Mouse (Mus musculus): Measurements from ENCODE around the gene Gng7. TPM values are rescaled to one million over a fixed set of nuclear protein-coding genes. Genes with fewer than 3 reads are reported as not detected.

Gng7 gene
- polyA plus RNA-seq, 1 experiment from 2014 or later, result 25.6 TPM

- H3K4me3 ChIP-seq (ENCODE audit: low read depth, low read length), result peak overlapping the region; percentile 27
- H3K27ac ChIP-seq (ENCODE audit: low read length), result no peak overlapping the region
- no peak for ATAC-seq
- H3K27me3 ChIP-seq (ENCODE audit: control insufficient read depth, insufficient read depth, low read depth, low read length), result peaks cover 15% of the 10 kb centered on the region
- peak overlapping the region; percentile 49 for H3K9ac ChIP-seq (ENCODE audit: low read depth, low read length)
- H3K36me3 ChIP-seq (ENCODE audit: control insufficient read depth, insufficient read depth, low read length), result no peaks in the 10 kb centered on the region
- no peaks in the 10 kb centered on the region for H3K9me3 ChIP-seq (replicated peaks; ENCODE audit: control insufficient read depth, low read length, poor library complexity, severe bottlenecking)
- H3K4me2 ChIP-seq (ENCODE audit: low read length), result peak overlapping the region; percentile 54
- WGBS, result 10% methylated on average over 37 of the region's 37 CpGs
- peaks cover 7% of the 10 kb centered on the region for H3K4me1 ChIP-seq (ENCODE audit: control insufficient read depth, insufficient read depth, low read length)
Observed at GRCm38 (mm10) chr10:80985241-80985969, 29.3 kb downstream of the Gng7 start.

DNA sequence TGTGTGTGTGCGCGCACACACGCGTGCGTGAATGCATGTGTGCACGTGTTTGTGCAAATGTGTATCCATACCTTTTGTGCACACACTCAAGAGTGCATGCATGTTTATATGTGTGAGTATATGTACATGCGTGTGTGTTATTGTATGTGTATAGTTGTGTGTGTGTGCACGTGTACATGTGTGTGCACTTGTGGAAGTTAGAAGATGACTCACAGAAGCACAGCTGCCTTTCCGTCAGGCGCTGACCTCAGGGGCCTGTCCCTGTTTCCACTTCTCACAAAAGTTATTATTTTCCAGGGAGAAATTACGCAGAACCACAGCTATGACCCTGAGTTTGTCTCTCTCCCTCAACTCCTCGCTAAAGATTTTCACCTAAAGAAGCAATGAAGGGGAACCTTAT is 30.5 kb downstream of the Gng7 start:
- no peaks in the 10 kb centered on the region for H3K36me3 ChIP-seq (ENCODE audit: control insufficient read depth, insufficient read depth, low read length)
- ATAC-seq, result no peak
- 92% methylated on average over 12 of the region's 12 CpGs for WGBS
- H3K4me2 ChIP-seq (ENCODE audit: low read length), result no peak overlapping the region
- H3K9ac ChIP-seq (ENCODE audit: low read depth, low read length), result no peak overlapping the region
- H3K9me3 ChIP-seq (replicated peaks; ENCODE audit: control insufficient read depth, low read length, poor library complexity, severe bottlenecking), result no peaks in the 10 kb centered on the region
- H3K27ac ChIP-seq (ENCODE audit: low read length), result no peak overlapping the region
- peaks cover 15% of the 10 kb centered on the region for H3K27me3 ChIP-seq (ENCODE audit: control insufficient read depth, insufficient read depth, low read depth, low read length)
- peaks cover 7% of the 10 kb centered on the region for H3K4me1 ChIP-seq (ENCODE audit: control insufficient read depth, insufficient read depth, low read length)
- H3K4me3 ChIP-seq (ENCODE audit: low read depth, low read length), result no peak overlapping the region

GRCm38 (mm10) chr10:80982381-80982780 is 32.4 kb downstream of the Gng7 start:
- Histone ChIP-seq H3K4me1 (ENCODE audit: control insufficient read depth, insufficient read depth, low read length) (peaks cover 7% of the 10 kb centered on the region), H3K27ac (ENCODE audit: low read length) (no peak overlapping the region), H3K36me3 (ENCODE audit: control insufficient read depth, insufficient read depth, low read length) (no peaks in the 10 kb centered on the region), H3K4me2 (ENCODE audit: low read length) (no peak overlapping the region), H3K27me3 (ENCODE audit: control insufficient read depth, insufficient read depth, low read depth, low read length) (peaks cover 15% of the 10 kb centered on the region), H3K4me3 (ENCODE audit: low read depth, low read length) (no peak overlapping the region), H3K9ac (ENCODE audit: low read depth, low read length) (no peak overlapping the region), H3K9me3 (replicated peaks; ENCODE audit: control insufficient read depth, low read length, poor library complexity, severe bottlenecking) (no peaks in the 10 kb centered on the region)
- 79% methylated on average over 4 of the region's 4 CpGs for WGBS
- no peak for ATAC-seq

DNA sequence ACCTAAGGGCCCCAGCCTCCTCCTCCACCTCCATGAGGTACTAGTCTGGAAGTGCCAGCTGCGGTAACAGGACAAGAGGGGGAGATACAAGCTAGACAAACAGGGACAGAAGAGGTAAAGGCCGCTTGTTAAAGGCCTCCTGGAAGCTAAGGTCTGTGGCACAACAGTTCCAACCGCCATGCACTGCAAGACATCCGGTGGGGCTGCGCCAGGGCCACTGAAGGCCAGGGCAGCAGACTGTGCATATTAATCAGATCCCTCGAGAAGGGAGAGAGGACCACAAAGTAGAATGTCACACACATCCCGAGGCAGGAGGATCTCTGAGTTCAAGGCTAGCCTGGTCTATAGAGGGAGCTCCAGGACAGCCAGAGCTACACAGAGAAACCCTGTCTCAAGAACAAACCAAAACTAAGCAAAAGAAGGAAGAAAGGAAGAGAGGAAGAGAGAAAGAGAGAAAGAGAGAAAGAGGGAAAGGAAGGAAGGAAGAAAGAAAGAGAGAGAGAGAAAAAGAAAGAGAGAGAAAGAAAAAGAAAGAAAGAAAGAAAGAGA is 33.1 kb downstream of the Gng7 start:
- H3K36me3 ChIP-seq (ENCODE audit: control insufficient read depth, insufficient read depth, low read length), result no peaks in the 10 kb centered on the region
- no peak overlapping the region for H3K4me3 ChIP-seq (ENCODE audit: low read depth, low read length)
- WGBS, result 62% methylated on average over 7 of the region's 7 CpGs
- no peak overlapping the region for H3K27ac ChIP-seq (ENCODE audit: low read length)
- H3K27me3 ChIP-seq (ENCODE audit: control insufficient read depth, insufficient read depth, low read depth, low read length), result peaks cover 11% of the 10 kb centered on the region
- H3K9me3 ChIP-seq (replicated peaks; ENCODE audit: control insufficient read depth, low read length, poor library complexity, severe bottlenecking), result no peaks in the 10 kb centered on the region
- no peak for ATAC-seq
- no peak overlapping the region for H3K9ac ChIP-seq (ENCODE audit: low read depth, low read length)
- no peak overlapping the region for H3K4me2 ChIP-seq (ENCODE audit: low read length)
- H3K4me1 ChIP-seq (ENCODE audit: control insufficient read depth, insufficient read depth, low read length), result peaks cover 7% of the 10 kb centered on the region

- Histone ChIP-seq H3K4me2 (ENCODE audit: low read length) (no peak overlapping the region), H3K4me1 (ENCODE audit: control insufficient read depth, insufficient read depth, low read length) (peaks cover 6% of the 10 kb centered on the region; the same call in 1 of the 2 replicates), H3K9ac (ENCODE audit: low read depth, low read length) (no peak overlapping the region), H3K27me3 (ENCODE audit: control insufficient read depth, insufficient read depth, low read depth, low read length) (no peaks in the 10 kb centered on the region), H3K36me3 (ENCODE audit: control insufficient read depth, insufficient read depth, low read length) (no peaks in the 10 kb centered on the region), H3K9me3 (replicated peaks; ENCODE audit: control insufficient read depth, low read length, poor library complexity, severe bottlenecking) (no peaks in the 10 kb centered on the region), H3K27ac (ENCODE audit: low read length) (no peak overlapping the region), H3K4me3 (ENCODE audit: low read depth, low read length) (no peak overlapping the region)
- WGBS, result 92% methylated on average over 11 of the region's 11 CpGs
- no peak for ATAC-seq
Observed at GRCm38 (mm10) chr10:80975478-80975877, 39.3 kb downstream of the Gng7 start.

- Histone ChIP-seq H3K27me3 (ENCODE audit: control insufficient read depth, insufficient read depth, low read depth, low read length) (no peaks in the 10 kb centered on the region), H3K4me1 (ENCODE audit: control insufficient read depth, insufficient read depth, low read length) (peaks cover 6% of the 10 kb centered on the region; the same call in 1 of the 2 replicates), H3K4me2 (ENCODE audit: low read length) (no peak overlapping the region), H3K9ac (ENCODE audit: low read depth, low read length) (no peak overlapping the region), H3K9me3 (replicated peaks; ENCODE audit: control insufficient read depth, low read length, poor library complexity, severe bottlenecking) (no peaks in the 10 kb centered on the region), H3K36me3 (ENCODE audit: control insufficient read depth, insufficient read depth, low read length) (no peaks in the 10 kb centered on the region), H3K27ac (ENCODE audit: low read length) (no peak overlapping the region), H3K4me3 (ENCODE audit: low read depth, low read length) (no peak overlapping the region)
- 100% methylated on average over 1 of the region's 1 CpGs for WGBS
- no peak for ATAC-seq
Observed at GRCm38 (mm10) chr10:80973722-80974121, 41.0 kb downstream of the Gng7 start.

DNA sequence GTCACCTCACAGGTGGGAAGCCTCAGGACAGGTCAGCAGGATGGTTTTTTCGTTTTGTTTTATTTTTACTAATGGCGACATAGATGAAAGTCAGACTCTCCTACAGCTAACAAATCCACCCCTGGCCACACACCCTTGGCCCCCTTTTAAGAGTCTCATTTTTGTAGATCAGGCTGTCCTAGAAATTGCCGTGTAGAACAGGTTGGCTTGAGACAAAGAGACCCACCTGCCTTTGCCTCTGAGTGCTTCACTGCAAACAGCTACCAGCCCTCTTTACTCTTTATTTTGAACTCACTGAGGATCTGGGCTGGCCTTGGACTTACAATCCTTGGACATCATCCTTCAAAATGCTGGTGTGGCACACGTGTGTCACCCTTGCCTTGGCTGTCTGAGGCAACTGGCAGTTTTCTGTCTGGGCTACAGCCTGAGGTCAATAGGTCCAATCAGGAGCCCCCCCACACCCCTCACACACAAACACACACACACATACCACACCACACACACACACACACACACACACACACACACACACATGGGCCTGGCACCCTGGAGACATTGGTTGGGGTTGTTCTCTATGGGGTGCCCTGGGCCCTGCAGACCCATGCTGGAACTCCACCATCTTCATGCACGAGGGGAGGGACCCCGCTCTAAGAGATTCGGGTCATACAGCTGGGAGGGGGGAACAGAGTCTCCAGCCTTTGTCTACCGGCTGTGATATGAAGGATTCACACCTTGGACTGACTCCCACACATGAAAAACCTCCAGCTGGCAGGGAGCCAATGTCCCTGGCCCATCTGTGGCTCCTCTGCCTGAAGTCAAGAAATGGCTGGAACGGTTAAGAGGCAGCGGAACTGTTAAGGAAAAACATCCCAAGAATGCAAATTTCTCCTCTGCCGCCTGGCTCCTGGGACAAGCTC is 42.4 kb downstream of the Gng7 start:
- WGBS, result 53% methylated on average over 11 of the region's 11 CpGs
- no peak for ATAC-seq

GRCm38 (mm10) chr10:80971533-80971932 is 43.2 kb downstream of the Gng7 start:
- 81% methylated on average over 15 of the region's 15 CpGs for WGBS
- H3K9ac ChIP-seq (ENCODE audit: low read depth, low read length), result no peak overlapping the region
- H3K27ac ChIP-seq (ENCODE audit: low read length), result no peak overlapping the region
- ATAC-seq, result no peak
- H3K9me3 ChIP-seq (replicated peaks; ENCODE audit: control insufficient read depth, low read length, poor library complexity, severe bottlenecking), result no peaks in the 10 kb centered on the region
- H3K4me3 ChIP-seq (ENCODE audit: low read depth, low read length), result no peak overlapping the region
- H3K36me3 ChIP-seq (ENCODE audit: control insufficient read depth, insufficient read depth, low read length), result no peaks in the 10 kb centered on the region
- H3K27me3 ChIP-seq (ENCODE audit: control insufficient read depth, insufficient read depth, low read depth, low read length), result no peaks in the 10 kb centered on the region
- peaks cover 6% of the 10 kb centered on the region; the same call in 1 of the 2 replicates for H3K4me1 ChIP-seq (ENCODE audit: control insufficient read depth, insufficient read depth, low read length)
- H3K4me2 ChIP-seq (ENCODE audit: low read length), result no peak overlapping the region

More for the DNA sequence above, 42.4 kb downstream of the Gng7 start:
- Histone ChIP-seq H3K4me1 (ENCODE audit: control insufficient read depth, insufficient read depth, low read length) (peaks cover 6% of the 10 kb centered on the region; the same call in 1 of the 2 replicates), H3K27me3 (ENCODE audit: control insufficient read depth, insufficient read depth, low read depth, low read length) (no peaks in the 10 kb centered on the region), H3K9me3 (replicated peaks; ENCODE audit: control insufficient read depth, low read length, poor library complexity, severe bottlenecking) (no peaks in the 10 kb centered on the region), H3K36me3 (ENCODE audit: control insufficient read depth, insufficient read depth, low read length) (no peaks in the 10 kb centered on the region), H3K4me2 (ENCODE audit: low read length) (no peak overlapping the region), H3K4me3 (ENCODE audit: low read depth, low read length) (no peak overlapping the region), H3K9ac (ENCODE audit: low read depth, low read length) (no peak overlapping the region), H3K27ac (ENCODE audit: low read length) (no peak overlapping the region)
